Mouse (Mus musculus) CD4-positive, CD25-positive, alpha-beta regulatory T cell, adult 4 months (primary cell): ENCODE results near the gene Mex3b. TPM values are rescaled to one million over a fixed set of nuclear protein-coding genes. Genes with fewer than 3 reads are reported as not detected.

Experiments
- polyA plus RNA-seq, 2 experiments: library from polyadenylated mRNA; unstranded; fragments of 100-300 nt; shearing (Covaris generic); gene quantifications; one replicate each; pipeline ENCODE4 v1.2.1; 2017

The Mex3b gene
- polyA plus RNA-seq, 2 experiments from 2014 or later = 1.8 to 2.9 TPM

Other genes starting within 250 kb of the Mex3b start
- gene Saxo2, start 218.8 kb upstream of the Mex3b start, polyA plus RNA-seq = not detected
- gene Efl1, start 218.7 kb upstream of the Mex3b start, polyA plus RNA-seq = 10 to 100 TPM; 41.5 to 57.0 TPM